14 mouse cellular contexts compared by ENCODE assay signal in the genomic region with DNA sequence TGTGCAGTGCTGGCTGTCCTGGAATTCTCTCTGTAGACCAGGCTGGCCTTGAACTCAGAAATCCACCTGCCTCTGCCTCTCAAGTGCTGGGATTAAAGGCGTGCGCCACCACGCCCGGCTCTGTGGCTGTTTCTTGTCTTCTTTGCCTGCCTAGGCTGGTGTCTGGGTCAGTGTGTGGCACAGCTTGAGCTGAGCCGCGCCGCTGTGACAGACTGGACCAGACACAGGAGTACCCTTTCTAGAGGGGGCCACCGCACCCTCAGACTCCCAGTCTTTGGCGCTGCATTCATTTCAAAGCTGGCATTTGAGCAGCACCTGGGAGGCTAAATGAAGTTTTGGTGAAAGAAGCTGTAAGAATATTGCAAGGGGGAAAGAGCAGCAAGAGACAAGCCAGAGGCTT. TPM values are rescaled to one million over a fixed set of nuclear protein-coding genes. Genes with fewer than 3 reads are reported as not detected.
DNase-seq lines count a peak whose midpoint lies in the region; ATAC-seq and TF ChIP-seq lines count a peak whose summit lies in the region.
"Had no signal": no experiment of that assay in that cellular context is flagged by ENCODE, and none has a peak within 500 bp of the region (broad histone marks: within the 10 kb centered on the region; RNA-seq: fewer than 3 reads in every experiment).

No protein-coding gene starts in this region.

- H3K27ac ChIP-seq in heart, embryonic 11.5 days (ENCODE audit: low read depth, low read length) = no peak overlapping the region
- peak overlapping the region; percentile 74 for H3K27ac ChIP-seq in left cerebral cortex, adult 2 months
- H3K27ac ChIP-seq: liver, embryonic 15.5 days; neural tube, embryonic 13.5 days had no signal

- peaks cover 84% of the 10 kb centered on the region for H3K27me3 ChIP-seq in heart, embryonic 11.5 days (ENCODE audit: control insufficient read depth, insufficient read depth, low read length)

- H3K4me3 ChIP-seq in heart, embryonic 11.5 days (ENCODE audit: low read depth, low read length) = peak overlapping the region; percentile 55; the same call in 1 of the 2 replicates
- H3K4me3 ChIP-seq in left cerebral cortex, adult 2 months = peak overlapping the region; percentile 72

- H3K9me3 ChIP-seq in heart, embryonic 11.5 days (replicated peaks; ENCODE audit: control insufficient read depth, low read length) = no peaks in the 10 kb centered on the region
- H3K9me3 ChIP-seq: forebrain, embryonic 10.5 days; liver, embryonic 15.5 days; neural tube, embryonic 13.5 days had no signal

- WGBS in heart, embryonic 11.5 days (ENCODE audit: insufficient replicate concordance) = 31% methylated on average over 9 of the region's 9 CpGs

- DNase-seq in heart, postnatal 10 days = no peak
- peak in 1 of 2 experiments; percentile 11 for DNase-seq in left cerebral cortex, adult 2 months (ENCODE audit: extremely low spot score in 1 of 2, low spot score in 2 of 2)
- DNase-seq in left cerebral cortex, postnatal 4 days = no peak
- peak; percentile 24 for DNase-seq in thymus, postnatal 4 days
- no peak for DNase-seq in thymus, adult 18-20 months
- DNase-seq in adrenal gland, postnatal 10 days = no peak
- DNase-seq in spleen, postnatal 10 days (ENCODE audit: low spot score in 2 of 2) = no peak
- DNase-seq: embryo, embryonic 11 days; gastrocnemius, adult 2 months; heart, postnatal 4 days had no signal

- no peak for TF ChIP-seq CTCF in left cerebral cortex, adult 2 months (IDR thresholded peaks at IDR 0.05)

- H3K36me3 ChIP-seq in heart, embryonic 11.5 days (ENCODE audit: control insufficient read depth, insufficient read depth, low read length) = no peaks in the 10 kb centered on the region
- H3K36me3 ChIP-seq: liver, embryonic 15.5 days had no signal

- no peak overlapping the region for H3K4me2 ChIP-seq in heart, embryonic 11.5 days

- intact Hi-C loops in heart, postnatal 10 days (cut with DNase I) = no loop called here
- intact Hi-C loops in left cerebral cortex, adult 2 months (cut with DNase I) = no loop called here
- intact Hi-C loops in left cerebral cortex, postnatal 4 days (cut with DNase I) = no loop called here

- no peak for ATAC-seq in heart, embryonic 11.5 days (replicated peaks; ENCODE audit: insufficient number of reproducible peaks, low FRiP score, low TSS enrichment)

- no peak overlapping the region for H3K9ac ChIP-seq in heart, embryonic 11.5 days (ENCODE audit: low read depth, low read length)
- H3K9ac ChIP-seq: liver, embryonic 15.5 days had no signal

- H3K4me1 ChIP-seq in heart, embryonic 11.5 days (ENCODE audit: control insufficient read depth, insufficient read depth, low read length) = peaks cover 37% of the 10 kb centered on the region

RNA-seq across cellular contexts. Expression of a gene that starts 0.9 kb away (rescaled TPM):
- polyA plus RNA-seq in heart, embryonic 11.5 days (2014; fragmentation: Nextera tagmentation; extraction: Ambion mirVana) = 0.92 and 1.1 TPM in 2 replicates
- 1 to 10 TPM in 1 of 2 experiments, under 1 TPM in 1; 0.69 to 1.9 TPM for total RNA-seq in heart, postnatal 10 days (2021)
- total RNA-seq in left cerebral cortex, adult 2 months (2021) = 10 to 100 TPM; 71.6 to 84.3 TPM
- 10 to 100 TPM; 20.0 to 20.1 TPM for total RNA-seq in left cerebral cortex, postnatal 4 days (2021)
- total RNA-seq in adrenal gland, postnatal 10 days (2021) = under 1 TPM; 0.33 to 0.97 TPM
- total RNA-seq: gastrocnemius, adult 2 months had no signal

RNA-seq across cellular contexts. Expression of a gene that starts 6.3 kb away (rescaled TPM):
- polyA plus RNA-seq in heart, embryonic 11.5 days (2014; fragmentation: Nextera tagmentation; extraction: Ambion mirVana) = 23.2 and 26.3 TPM in 2 replicates
- total RNA-seq in heart, postnatal 10 days (2021) = 10 to 100 TPM; 20.9 to 21.6 TPM
- 10 to 100 TPM; 92.1 to 95.3 TPM for total RNA-seq in left cerebral cortex, adult 2 months (2021)
- total RNA-seq in left cerebral cortex, postnatal 4 days (2021) = 10 to 100 TPM; 37.8 to 42.0 TPM
- 10 to 100 TPM; 28.0 to 32.8 TPM for total RNA-seq in adrenal gland, postnatal 10 days (2021)

RNA-seq across cellular contexts. Expression of a gene that starts 39.9 kb away (rescaled TPM):
- polyA plus RNA-seq in heart, embryonic 11.5 days (2014; fragmentation: Nextera tagmentation; extraction: Ambion mirVana) = 23.5 and 25.7 TPM in 2 replicates
- total RNA-seq in heart, postnatal 10 days (2021) = 10 to 100 TPM; 19.7 to 19.9 TPM
- total RNA-seq in left cerebral cortex, adult 2 months (2021) = 10 to 100 TPM; 23.7 to 28.0 TPM
- 10 to 100 TPM; 26.1 to 28.1 TPM for total RNA-seq in left cerebral cortex, postnatal 4 days (2021)
- 10 to 100 TPM; 18.5 to 24.5 TPM for total RNA-seq in adrenal gland, postnatal 10 days (2021)

RNA-seq across cellular contexts. Expression of a gene that starts 40.3 kb away (rescaled TPM):
- polyA plus RNA-seq in heart, embryonic 11.5 days (2014; fragmentation: Nextera tagmentation; extraction: Ambion mirVana) = 255 and 322 TPM in 2 replicates
- 100 to 1,000 TPM; 167 to 175 TPM for total RNA-seq in heart, postnatal 10 days (2021)
- 100 to 1,000 TPM; 309 to 316 TPM for total RNA-seq in left cerebral cortex, adult 2 months (2021)
- total RNA-seq in left cerebral cortex, postnatal 4 days (2021) = 100 to 1,000 TPM; 380 to 389 TPM
- 100 to 1,000 TPM; 218 to 322 TPM for total RNA-seq in adrenal gland, postnatal 10 days (2021)

Comparison
In these comparisons a context has a peak if more than half of its experiments do, and no peak if none do; other contexts are left out.
1. RNA of a gene that starts 0.9 kb away (total RNA-seq): 71.6 to 84.3 TPM in left cerebral cortex, adult 2 months and 20.0 to 20.1 TPM in left cerebral cortex, postnatal 4 days; 0.69 to 1.9 TPM in heart, postnatal 10 days and 0.33 to 0.97 TPM in adrenal gland, postnatal 10 days; every median in the first group is over 4 times any median in the second.